Mouse (Mus musculus): ENCODE data around the gene Pbx1.

DNA sequence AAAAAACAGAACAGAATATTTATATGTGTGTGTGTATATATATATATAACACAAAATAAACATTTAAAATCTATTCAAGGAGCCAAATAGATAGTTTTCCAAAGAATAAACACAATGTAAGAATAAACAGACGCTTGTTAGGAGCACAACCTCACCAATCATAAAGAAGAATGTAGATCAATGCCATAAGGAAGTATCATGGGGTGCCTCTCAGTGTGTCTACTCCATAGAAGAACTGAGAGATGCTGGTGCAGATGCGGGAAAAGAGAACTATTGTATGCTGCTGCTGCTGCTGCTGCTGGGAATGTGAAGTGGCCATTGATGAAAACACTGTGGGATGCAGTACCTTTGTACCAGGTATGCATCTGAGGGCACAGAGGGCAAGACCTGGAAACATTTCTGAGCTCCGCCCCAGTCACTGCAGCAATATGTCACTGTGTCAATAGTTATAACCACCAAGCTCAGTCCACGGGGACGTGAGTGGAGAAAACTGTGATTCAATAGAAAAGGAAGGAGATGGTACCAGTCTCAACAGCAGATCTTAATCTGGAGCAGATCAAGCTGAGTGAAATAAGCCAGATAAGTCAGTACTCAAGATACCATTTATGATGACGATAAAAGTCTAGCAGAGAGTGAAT lies 361.7 kb downstream of the Pbx1 start:
- TF ChIP-seq CTCF (IDR thresholded peaks at IDR 0.05; ENCODE audit: insufficient read depth, low read depth, low read length) (no peak), POLR2A (IDR thresholded peaks at IDR 0.05; ENCODE audit: insufficient read depth, low read depth, low read length) (no peak)
